Comparison of ENCODE assay signal across 27 mouse cellular contexts in the genomic region with DNA sequence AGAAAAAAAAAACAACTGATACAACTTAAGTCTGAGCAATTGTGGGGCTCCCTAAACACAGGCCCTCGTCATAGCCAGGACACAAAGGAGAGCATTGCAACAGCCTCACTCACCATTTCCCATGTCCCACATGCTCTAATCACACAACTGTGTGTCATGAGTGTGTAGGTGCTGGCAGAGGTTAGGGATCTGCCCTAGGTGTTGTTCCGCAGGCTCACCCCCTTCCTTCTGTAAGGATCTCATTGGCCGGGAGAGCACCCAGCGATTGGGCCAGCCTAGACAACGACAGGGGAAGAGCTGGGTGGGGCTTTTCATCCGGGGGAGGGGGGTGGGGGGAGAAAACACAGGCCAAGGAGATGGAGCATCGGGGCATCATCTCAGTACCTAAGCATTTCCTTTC. TPM values are rescaled to one million over a fixed set of nuclear protein-coding genes. Genes with fewer than 3 reads are reported as not detected.
A peak's percentile ranks its signal among the peaks of the same experiment; 100 is the strongest.
DNase-seq lines count a peak whose midpoint lies in the region; ATAC-seq and TF ChIP-seq lines count a peak whose summit lies in the region.
"Had no signal": no experiment of that assay in that cellular context is flagged by ENCODE, and none has a peak within 500 bp of the region (broad histone marks: within the 10 kb centered on the region; RNA-seq: fewer than 3 reads in every experiment).

No protein-coding gene starts in this region.

- no peaks in the 10 kb centered on the region for H3K9me3 ChIP-seq in heart, embryonic 10.5 days
- H3K9me3 ChIP-seq in ES-E14 (ENCODE audit: control insufficient read depth, insufficient read depth, low read depth, low read length), result no peaks in the 10 kb centered on the region
- H3K9me3 ChIP-seq in forebrain, embryonic 12.5 days, result no peaks in the 10 kb centered on the region
- no peaks in the 10 kb centered on the region for H3K9me3 ChIP-seq in midbrain, embryonic 16.5 days (replicated peaks; ENCODE audit: control insufficient read depth, low read length, poor library complexity, severe bottlenecking)
- H3K9me3 ChIP-seq: embryonic facial prominence, embryonic 13.5 days; embryonic facial prominence, embryonic 15.5 days; forebrain, embryonic 10.5 days; forebrain, embryonic 13.5 days; forebrain, embryonic 15.5 days had no signal

- intact Hi-C loops in gastrocnemius, adult 2 months (cut with DNase I), result loop anchor here (5.0 kb wide), 2 partner anchors 99 to 189 kb away; no protein-coding TSS in a partner anchor
- intact Hi-C loops in heart, adult 2 months (cut with DNase I), result no loop called here

- H3K79me2 ChIP-seq in heart, adult 2 months (replicated peaks; ENCODE audit: control insufficient read depth, insufficient read depth, low read length), result peaks cover 1% of the 10 kb centered on the region; the same call in 1 of the 2 replicates

- H3K4me3 ChIP-seq in gastrocnemius, adult 2 months, result no peak overlapping the region
- H3K4me3 ChIP-seq in heart, adult 2 months, result no peak overlapping the region
- H3K4me3 ChIP-seq in heart, embryonic 10.5 days, result no peak overlapping the region
- peak overlapping the region in 1 of 2 experiments; percentile 28; a peak in 1 of 4 replicates for H3K4me3 ChIP-seq in ES-E14 (ENCODE audit: insufficient read depth in 1 of 2, low read depth in 1 of 2, low read length in 2 of 2, poor library complexity in 1 of 2, severe bottlenecking in 1 of 2)
- H3K4me3 ChIP-seq in forebrain, embryonic 12.5 days (replicated peaks), result no peak overlapping the region
- no peak overlapping the region for H3K4me3 ChIP-seq in midbrain, embryonic 16.5 days (ENCODE audit: low read depth, low read length)
- H3K4me3 ChIP-seq: embryonic facial prominence, embryonic 13.5 days; embryonic facial prominence, embryonic 15.5 days; erythroblast, embryonic 14.5 days; forebrain, embryonic 10.5 days; forebrain, embryonic 13.5 days; forebrain, embryonic 15.5 days had no signal

- in situ Hi-C loops in ES-E14 (cut with MboI; ENCODE audit: low sequenced_read_pairs in 2 of 2, unreplicated experiment in 2 of 2), result no loop called here

- DNase-seq in gastrocnemius, adult 2 months, result no peak
- DNase-seq in gastrocnemius, adult 18-20 months (ENCODE audit: low spot score), result no peak
- no peak for DNase-seq in heart, adult 2 months
- DNase-seq in heart, embryonic 10.5 days (ENCODE audit: low spot score), result no peak
- no peak for DNase-seq in ES-E14 (ENCODE audit: low read depth, low spot score)
- DNase-seq: adrenal gland, adult 8-10 months; adrenal gland, postnatal 14 days; adrenal gland, postnatal 36 days; B cell, adult 2 months; cerebellum, adult 11-12 months; cerebellum, adult 2 months; cerebellum, adult 9-10 months; cerebellum, postnatal 10 days; cerebellum, postnatal 36 days; embryo, embryonic 11 days; forebrain, postnatal 0 days had no signal

- no peak overlapping the region for H3K4me2 ChIP-seq in forebrain, embryonic 12.5 days
- H3K4me2 ChIP-seq in midbrain, embryonic 16.5 days (ENCODE audit: low read length), result no peak overlapping the region
- H3K4me2 ChIP-seq: embryonic facial prominence, embryonic 13.5 days; embryonic facial prominence, embryonic 15.5 days; forebrain, embryonic 13.5 days; forebrain, embryonic 15.5 days had no signal

- no peak for TF ChIP-seq EP300 in heart, adult 2 months (IDR thresholded peaks at IDR 0.05; ENCODE audit: insufficient read depth, low read depth, low read length)

- no peak for ATAC-seq in forebrain, embryonic 12.5 days (ENCODE audit: low FRiP score)
- ATAC-seq in midbrain, embryonic 16.5 days, result no peak
- ATAC-seq: activated CD4-positive, CD25-positive, alpha-beta regulatory T cell, adult 4 months; CD4-positive, CD25-positive, alpha-beta regulatory T cell, adult 4 months; forebrain, embryonic 13.5 days; forebrain, embryonic 15.5 days; forebrain, postnatal 0 days had no signal

- TF ChIP-seq POLR2A in heart, adult 2 months (IDR thresholded peaks at IDR 0.05; ENCODE audit: insufficient read depth, low read depth, low read length), result no peak

- 54% methylated on average over 7 of the region's 7 CpGs for WGBS in heart, adult 2 months
- WGBS in heart, embryonic 10.5 days, result 64% methylated on average over 7 of the region's 7 CpGs
- WGBS in forebrain, embryonic 12.5 days, result 81% methylated on average over 7 of the region's 7 CpGs
- WGBS in midbrain, embryonic 16.5 days, result 84% methylated on average over 7 of the region's 7 CpGs

- no peaks in the 10 kb centered on the region for H3K27me3 ChIP-seq in heart, adult 2 months (ENCODE audit: control insufficient read depth, insufficient read depth, low read length)
- H3K27me3 ChIP-seq in heart, embryonic 10.5 days (ENCODE audit: insufficient read depth, poor library complexity, severe bottlenecking), result no peaks in the 10 kb centered on the region
- H3K27me3 ChIP-seq in forebrain, embryonic 12.5 days, result no peaks in the 10 kb centered on the region
- H3K27me3 ChIP-seq in midbrain, embryonic 16.5 days (ENCODE audit: control insufficient read depth, insufficient read depth, low read depth, low read length), result no peaks in the 10 kb centered on the region
- H3K27me3 ChIP-seq: CH12.LX; embryonic facial prominence, embryonic 13.5 days; embryonic facial prominence, embryonic 15.5 days; forebrain, embryonic 13.5 days; forebrain, embryonic 15.5 days had no signal

- no peak overlapping the region for H3K9ac ChIP-seq in heart, adult 2 months (ENCODE audit: low read depth, low read length)
- peak overlapping the region; percentile 30; the same call in 1 of the 2 replicates for H3K9ac ChIP-seq in ES-E14 (ENCODE audit: insufficient read depth, low read depth, low read length, poor library complexity, severe bottlenecking)
- H3K9ac ChIP-seq in forebrain, embryonic 12.5 days, result no peak overlapping the region
- no peak overlapping the region for H3K9ac ChIP-seq in midbrain, embryonic 16.5 days (ENCODE audit: low read depth, low read length)
- H3K9ac ChIP-seq: embryonic facial prominence, embryonic 13.5 days; embryonic facial prominence, embryonic 15.5 days; forebrain, embryonic 13.5 days; forebrain, embryonic 15.5 days; forebrain, postnatal 0 days had no signal

- TF ChIP-seq CTCF in gastrocnemius, adult 2 months (IDR thresholded peaks at IDR 0.05), result no peak
- TF ChIP-seq CTCF in heart, adult 2 months (IDR thresholded peaks at IDR 0.05), result no peak

- 0 out of 2 replicates have a peak overlapping the region, but pooled peaks have one; percentile 12 for H3K27ac ChIP-seq in gastrocnemius, adult 2 months
- peak overlapping the region; percentile 38; the same call in 1 of the 2 replicates for H3K27ac ChIP-seq in heart, adult 2 months
- H3K27ac ChIP-seq in heart, embryonic 10.5 days, result no peak overlapping the region
- H3K27ac ChIP-seq in ES-E14 (ENCODE audit: insufficient read depth, low read depth, low read length, poor library complexity, severe bottlenecking), result no peak overlapping the region
- H3K27ac ChIP-seq in forebrain, embryonic 12.5 days, result no peak overlapping the region
- H3K27ac ChIP-seq in midbrain, embryonic 16.5 days (ENCODE audit: low read length), result no peak overlapping the region
- H3K27ac ChIP-seq: embryonic facial prominence, embryonic 13.5 days; embryonic facial prominence, embryonic 15.5 days; forebrain, embryonic 10.5 days; forebrain, embryonic 13.5 days; forebrain, embryonic 15.5 days had no signal

- no peaks in the 10 kb centered on the region; the same call in 1 of the 2 replicates for H3K4me1 ChIP-seq in heart, adult 2 months (ENCODE audit: control insufficient read depth, insufficient read depth, low read length)
- peaks cover 9% of the 10 kb centered on the region; the same call in 1 of the 2 replicates for H3K4me1 ChIP-seq in heart, embryonic 10.5 days
- peaks cover 2 to 17% of the 10 kb centered on the region in 2 experiments; a peak in 2 of 4 replicates for H3K4me1 ChIP-seq in ES-E14 (ENCODE audit: control insufficient read depth in 2 of 2, insufficient read depth in 2 of 2, low read length in 2 of 2, poor library complexity in 1 of 2)
- no peaks in the 10 kb centered on the region for H3K4me1 ChIP-seq in forebrain, embryonic 12.5 days
- H3K4me1 ChIP-seq in midbrain, embryonic 16.5 days (ENCODE audit: control insufficient read depth, insufficient read depth, low read length), result no peaks in the 10 kb centered on the region
- H3K4me1 ChIP-seq: embryonic facial prominence, embryonic 13.5 days; embryonic facial prominence, embryonic 15.5 days; forebrain, embryonic 10.5 days; forebrain, embryonic 13.5 days; forebrain, embryonic 15.5 days had no signal

- peaks cover 4% of the 10 kb centered on the region for H3K36me3 ChIP-seq in heart, adult 2 months (ENCODE audit: control insufficient read depth, insufficient read depth, low read length)
- H3K36me3 ChIP-seq in heart, embryonic 10.5 days, result peaks cover 58% of the 10 kb centered on the region
- peaks cover 4% of the 10 kb centered on the region; the same call in 1 of the 2 replicates for H3K36me3 ChIP-seq in ES-E14 (ENCODE audit: control insufficient read depth, insufficient read depth, low read length, poor library complexity, severe bottlenecking)
- peaks cover 47% of the 10 kb centered on the region for H3K36me3 ChIP-seq in forebrain, embryonic 12.5 days (replicated peaks)
- peaks cover 13% of the 10 kb centered on the region for H3K36me3 ChIP-seq in midbrain, embryonic 16.5 days (ENCODE audit: control insufficient read depth, insufficient read depth, low read length)

RNA-seq across cellular contexts. Expression of gene Mrps21, which starts 7.7 kb away (rescaled TPM):
- 100 to 1,000 TPM; 303 to 336 TPM for total RNA-seq in gastrocnemius, adult 2 months (2021)
- total RNA-seq in gastrocnemius, adult 18-20 months (2021), result 100 to 1,000 TPM; 317 to 349 TPM
- 100 to 1,000 TPM; 314 to 350 TPM for total RNA-seq in heart, adult 2 months (2021)
- 174 and 218 TPM in 2 replicates for polyA plus RNA-seq in heart, adult 2 months (2012; rRNA removed)
- polyA plus RNA-seq in heart, embryonic 10.5 days (2016; fragmentation: Nextera tagmentation; extraction: Ambion mirVana), result 380 and 402 TPM in 2 replicates
- 198 and 224 TPM in 2 replicates for total RNA-seq in ES-E14 (2012; rRNA removed)
- 328 and 348 TPM in 2 replicates for polyA plus RNA-seq in forebrain, embryonic 12.5 days (2016; fragmentation: Nextera tagmentation; extraction: Ambion mirVana)
- polyA plus RNA-seq in midbrain, embryonic 16.5 days (2015; fragmentation: Nextera tagmentation; extraction: Ambion mirVana), result 247 and 260 TPM in 2 replicates

RNA-seq across cellular contexts. Expression of gene Prpf3, which starts 7.9 kb away (rescaled TPM):
- 10 to 100 TPM; 18.2 to 18.3 TPM for total RNA-seq in gastrocnemius, adult 2 months (2021)
- 10 to 100 TPM; 16.6 to 16.9 TPM for total RNA-seq in gastrocnemius, adult 18-20 months (2021)
- 10 to 100 TPM; 19.4 to 24.0 TPM for total RNA-seq in heart, adult 2 months (2021)
- polyA plus RNA-seq in heart, adult 2 months (2012; rRNA removed), result 9.3 and 13.2 TPM in 2 replicates
- 40.4 and 55.1 TPM in 2 replicates for polyA plus RNA-seq in heart, embryonic 10.5 days (2016; fragmentation: Nextera tagmentation; extraction: Ambion mirVana)
- 48.6 and 50.5 TPM in 2 replicates for total RNA-seq in ES-E14 (2012; rRNA removed)
- 59.1 and 69.5 TPM in 2 replicates for polyA plus RNA-seq in forebrain, embryonic 12.5 days (2016; fragmentation: Nextera tagmentation; extraction: Ambion mirVana)
- 33.0 and 35.4 TPM in 2 replicates for polyA plus RNA-seq in midbrain, embryonic 16.5 days (2015; fragmentation: Nextera tagmentation; extraction: Ambion mirVana)

RNA-seq across cellular contexts. Expression of gene Ciart, which starts 18.5 kb away (rescaled TPM):
- 1 to 10 TPM; 2.7 to 9.3 TPM for total RNA-seq in gastrocnemius, adult 2 months (2021)
- 1 to 10 TPM; 3.5 to 6.3 TPM for total RNA-seq in gastrocnemius, adult 18-20 months (2021)
- total RNA-seq in heart, adult 2 months (2021), result 10 to 100 TPM in 1 of 2 experiments, 1 to 10 TPM in 1; 5.1 to 27.0 TPM
- polyA plus RNA-seq in heart, adult 2 months (2012; rRNA removed), result 5.0 and 7.7 TPM in 2 replicates
- polyA plus RNA-seq in heart, embryonic 10.5 days (2016; fragmentation: Nextera tagmentation; extraction: Ambion mirVana), result 6.0 and 10.7 TPM in 2 replicates
- total RNA-seq in ES-E14 (2012; rRNA removed), result 8.6 and 14.1 TPM in 2 replicates
- 4.1 and 4.9 TPM in 2 replicates for polyA plus RNA-seq in forebrain, embryonic 12.5 days (2016; fragmentation: Nextera tagmentation; extraction: Ambion mirVana)
- 4.8 and 5.2 TPM in 2 replicates for polyA plus RNA-seq in midbrain, embryonic 16.5 days (2015; fragmentation: Nextera tagmentation; extraction: Ambion mirVana)

RNA-seq across cellular contexts. Expression of gene BC028528, which starts 28.2 kb away (rescaled TPM):
- total RNA-seq in gastrocnemius, adult 2 months (2021), result 1 to 10 TPM; 1.4 to 2.1 TPM
- 1 to 10 TPM; 1.7 to 2.2 TPM for total RNA-seq in gastrocnemius, adult 18-20 months (2021)
- 1 to 10 TPM; 8.5 to 9.0 TPM for total RNA-seq in heart, adult 2 months (2021)
- polyA plus RNA-seq in heart, adult 2 months (2012; rRNA removed), result 14.5 and 29.8 TPM in 2 replicates
- 18.5 and 26.4 TPM in 2 replicates for polyA plus RNA-seq in heart, embryonic 10.5 days (2016; fragmentation: Nextera tagmentation; extraction: Ambion mirVana)
- total RNA-seq in ES-E14 (2012; rRNA removed), result 6.4 and 9.5 TPM in 2 replicates
- polyA plus RNA-seq in forebrain, embryonic 12.5 days (2016; fragmentation: Nextera tagmentation; extraction: Ambion mirVana), result 8.4 and 10.1 TPM in 2 replicates
- 18.2 and 18.5 TPM in 2 replicates for polyA plus RNA-seq in midbrain, embryonic 16.5 days (2015; fragmentation: Nextera tagmentation; extraction: Ambion mirVana)
- polyA plus RNA-seq: erythroblast, embryonic 14.5 days had no signal

RNA-seq across cellular contexts. Expression of gene Aph1a, which starts 30.2 kb away (rescaled TPM):
- total RNA-seq in gastrocnemius, adult 2 months (2021), result 10 to 100 TPM; 41.0 to 50.3 TPM
- 10 to 100 TPM; 41.0 to 50.4 TPM for total RNA-seq in gastrocnemius, adult 18-20 months (2021)
- total RNA-seq in heart, adult 2 months (2021), result 100 to 1,000 TPM in 1 of 2 experiments, 10 to 100 TPM in 1; 99.9 to 121 TPM
- 98.7 and 120 TPM in 2 replicates for polyA plus RNA-seq in heart, adult 2 months (2012; rRNA removed)
- 30.4 and 39.4 TPM in 2 replicates for polyA plus RNA-seq in heart, embryonic 10.5 days (2016; fragmentation: Nextera tagmentation; extraction: Ambion mirVana)
- 70.9 and 85.9 TPM in 2 replicates for total RNA-seq in ES-E14 (2012; rRNA removed)
- polyA plus RNA-seq in forebrain, embryonic 12.5 days (2016; fragmentation: Nextera tagmentation; extraction: Ambion mirVana), result 32.2 and 37.5 TPM in 2 replicates
- 27.1 and 35.1 TPM in 2 replicates for polyA plus RNA-seq in midbrain, embryonic 16.5 days (2015; fragmentation: Nextera tagmentation; extraction: Ambion mirVana)

Comparison
In these comparisons a context has a peak if more than half of its experiments do, and no peak if none do; other contexts are left out.
1. H3K27ac ChIP-seq: peak in gastrocnemius, adult 2 months (single experiment) and heart, adult 2 months (single experiment); none in heart, embryonic 10.5 days (single experiment), ES-E14 (single experiment), forebrain, embryonic 12.5 days (single experiment) and midbrain, embryonic 16.5 days (single experiment).